Mouse (Mus musculus): Measurements from ENCODE around the gene Wdr91. TPM values are rescaled to one million over a fixed set of nuclear protein-coding genes. Genes with fewer than 3 reads are reported as not detected.

Wdr91 gene
- total and polyA plus RNA-seq, 3 experiments, result 12.7 to 19.9 (median 19.3) TPM

DNA sequence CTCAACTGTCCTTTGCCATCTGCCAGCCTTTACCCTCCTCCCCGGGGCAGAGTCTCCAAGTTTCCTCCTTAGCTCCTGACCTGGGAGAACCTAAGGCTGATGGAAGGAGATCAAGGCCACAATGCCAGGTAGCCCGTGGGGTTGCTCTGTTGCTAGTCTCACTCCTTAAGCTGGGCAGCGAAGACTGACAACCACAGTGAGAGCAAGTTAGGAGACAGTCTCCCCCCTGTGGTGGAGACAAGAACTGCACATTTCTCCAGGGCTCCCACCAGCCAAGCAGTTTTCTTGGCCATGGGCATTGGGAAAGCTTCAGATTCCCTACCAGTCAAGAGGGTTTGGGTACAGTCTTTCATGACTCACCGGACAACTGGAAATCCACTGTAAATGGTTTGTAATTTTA is 16.5 kb upstream of the Wdr91 start:
- no peaks in the 10 kb centered on the region for H3K4me1 ChIP-seq (ENCODE audit: insufficient read depth, low read depth, low read length)
- ATAC-seq (ENCODE audit: extremely low read depth, insufficient number of reproducible peaks, low FRiP score, poor library complexity, severe bottlenecking), result peak; percentile 49; the same call in 1 of the 2 replicates
- H3K4me3 ChIP-seq (ENCODE audit: low read depth, low read length), result no peak overlapping the region
- H3K27me3 ChIP-seq (ENCODE audit: insufficient read depth, low read length), result peaks cover 14% of the 10 kb centered on the region
- TF ChIP-seq POLR2AphosphoS5 (IDR thresholded peaks at IDR 0.05; ENCODE audit: insufficient replicate concordance, low read depth, low read length), result no peak
- peak; percentile 84 for TF ChIP-seq CTCF (IDR thresholded peaks at IDR 0.05; ENCODE audit: low read depth, low read length)
- no peak for TF ChIP-seq TAL1 (conservative IDR thresholded peaks at IDR 0.05; ENCODE audit: low read depth, low read length)
- no peak for TF ChIP-seq GATA2 (IDR thresholded peaks at IDR 0.05; ENCODE audit: borderline replicate concordance, low read depth, low read length)
- TF ChIP-seq GATA1 (IDR thresholded peaks at IDR 0.05; ENCODE audit: borderline replicate concordance, low read length), result no peak
- H3K9me3 ChIP-seq (replicated peaks), result no peaks in the 10 kb centered on the region
- DNase-seq (ENCODE audit: low spot score), result peak; percentile 67
- no peaks in the 10 kb centered on the region for H3K36me3 ChIP-seq (replicated peaks)

DNA sequence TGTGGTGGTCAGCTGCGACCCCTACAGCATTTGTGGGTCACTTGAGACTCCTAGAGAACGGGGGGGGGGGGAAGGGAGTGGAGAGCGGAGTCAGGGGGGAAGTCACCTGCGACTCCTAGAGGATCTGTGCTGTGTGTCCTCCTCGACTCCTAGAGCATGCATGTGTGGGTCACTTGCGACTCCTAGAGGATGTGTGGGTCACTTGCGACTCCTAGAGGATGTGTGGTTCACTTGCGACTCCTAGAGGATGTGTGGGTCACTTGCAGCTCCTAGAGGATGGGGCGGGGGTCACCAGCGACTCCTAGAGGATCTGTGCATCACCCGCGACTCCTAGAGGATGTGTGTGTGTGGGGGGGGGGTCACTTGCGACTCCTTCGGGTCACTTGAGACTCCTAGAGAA is 11.3 kb upstream of the Wdr91 start:
- 0 out of 2 replicates have a peak, but pooled peaks have one; percentile 5 for TF ChIP-seq CTCF (IDR thresholded peaks at IDR 0.05; ENCODE audit: low read depth, low read length)
- TF ChIP-seq GATA1 (IDR thresholded peaks at IDR 0.05; ENCODE audit: borderline replicate concordance, low read length), result no peak
- no peak for TF ChIP-seq POLR2AphosphoS5 (IDR thresholded peaks at IDR 0.05; ENCODE audit: insufficient replicate concordance, low read depth, low read length)
- peak; percentile 57; the same call in 1 of the 2 replicates for ATAC-seq (ENCODE audit: extremely low read depth, insufficient number of reproducible peaks, low FRiP score, poor library complexity, severe bottlenecking)
- Histone ChIP-seq H3K4me1 (ENCODE audit: insufficient read depth, low read depth, low read length) (no peaks in the 10 kb centered on the region), H3K27me3 (ENCODE audit: insufficient read depth, low read length) (peaks cover 27% of the 10 kb centered on the region), H3K9me3 (replicated peaks) (no peaks in the 10 kb centered on the region), H3K36me3 (replicated peaks) (no peaks in the 10 kb centered on the region), H3K4me3 (ENCODE audit: low read depth, low read length) (no peak overlapping the region)
- peak; percentile 10 for DNase-seq (ENCODE audit: low spot score)

DNA sequence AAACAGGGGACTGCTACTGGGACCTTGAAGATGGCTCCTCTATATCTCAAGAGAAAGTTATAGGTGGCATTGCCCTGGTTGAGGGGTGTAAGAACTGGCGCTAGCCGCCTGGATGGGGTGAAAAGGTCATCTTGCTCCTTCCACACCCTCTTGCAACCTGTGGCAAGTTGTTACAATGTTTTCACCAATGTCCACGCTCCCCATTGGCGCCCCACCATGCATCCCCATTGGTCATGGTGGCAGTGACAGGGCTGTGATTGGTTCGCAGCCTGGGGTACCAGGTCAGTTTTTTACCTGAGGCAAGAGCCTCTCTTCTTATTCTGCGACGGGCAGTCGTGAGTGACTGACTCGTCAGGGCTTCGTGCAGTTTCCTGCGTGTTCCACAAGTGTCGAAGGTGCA is 10.0 kb upstream of the Wdr91 start:
- Histone ChIP-seq H3K4me3 (ENCODE audit: low read depth, low read length) (no peak overlapping the region), H3K9me3 (replicated peaks) (no peaks in the 10 kb centered on the region), H3K4me1 (ENCODE audit: insufficient read depth, low read depth, low read length) (no peaks in the 10 kb centered on the region), H3K27me3 (ENCODE audit: insufficient read depth, low read length) (peaks cover 29% of the 10 kb centered on the region), H3K36me3 (replicated peaks) (no peaks in the 10 kb centered on the region)
- TF ChIP-seq GATA2 (IDR thresholded peaks at IDR 0.05; ENCODE audit: borderline replicate concordance, low read depth, low read length) (no peak), TAL1 (conservative IDR thresholded peaks at IDR 0.05; ENCODE audit: low read depth, low read length) (no peak), GATA1 (IDR thresholded peaks at IDR 0.05; ENCODE audit: borderline replicate concordance, low read length) (no peak), CTCF (IDR thresholded peaks at IDR 0.05; ENCODE audit: low read depth, low read length) (no peak), POLR2AphosphoS5 (IDR thresholded peaks at IDR 0.05; ENCODE audit: insufficient replicate concordance, low read depth, low read length) (no peak)
- DNase-seq (ENCODE audit: low spot score) (no peak), ATAC-seq (ENCODE audit: extremely low read depth, insufficient number of reproducible peaks, low FRiP score, poor library complexity, severe bottlenecking) (no peak)

DNA sequence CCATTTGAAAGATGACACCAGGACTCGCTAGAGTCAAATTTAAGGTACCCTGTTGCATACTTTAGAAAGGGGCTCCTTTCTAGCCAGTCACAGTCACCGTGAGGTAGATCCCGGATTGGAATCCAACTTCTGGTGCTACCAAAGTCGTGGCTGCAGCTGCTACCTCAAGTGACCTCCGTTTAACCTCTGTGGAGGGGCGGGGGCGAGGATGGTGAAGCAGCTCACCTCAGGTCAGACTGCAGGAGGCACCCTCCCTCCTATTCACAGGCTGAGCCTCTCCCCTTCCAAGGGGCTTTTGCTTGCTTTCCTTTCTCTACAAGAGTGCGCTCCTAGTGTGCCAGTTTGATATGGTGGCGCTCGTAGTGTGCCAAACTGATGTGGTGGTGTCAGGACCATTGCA is 9.3 kb upstream of the Wdr91 start, which contains the start of gene Stra8:
Gene Stra8 (plus strand): TSS at position 208 of the 400 bp plus-strand sequence.
- DNase-seq (ENCODE audit: low spot score) (no peak), ATAC-seq (ENCODE audit: extremely low read depth, insufficient number of reproducible peaks, low FRiP score, poor library complexity, severe bottlenecking) (no peak)
- H3K9me3 ChIP-seq (replicated peaks), result no peaks in the 10 kb centered on the region
- H3K4me1 ChIP-seq (ENCODE audit: insufficient read depth, low read depth, low read length), result no peaks in the 10 kb centered on the region
- H3K36me3 ChIP-seq (replicated peaks), result no peaks in the 10 kb centered on the region
- H3K27me3 ChIP-seq (ENCODE audit: insufficient read depth, low read length), result peaks cover 25% of the 10 kb centered on the region
- TF ChIP-seq GATA1 (IDR thresholded peaks at IDR 0.05; ENCODE audit: borderline replicate concordance, low read length) (no peak), TAL1 (conservative IDR thresholded peaks at IDR 0.05; ENCODE audit: low read depth, low read length) (no peak), POLR2AphosphoS5 (IDR thresholded peaks at IDR 0.05; ENCODE audit: insufficient replicate concordance, low read depth, low read length) (no peak), GATA2 (IDR thresholded peaks at IDR 0.05; ENCODE audit: borderline replicate concordance, low read depth, low read length) (no peak), CTCF (IDR thresholded peaks at IDR 0.05; ENCODE audit: low read depth, low read length) (no peak)
- H3K4me3 ChIP-seq (ENCODE audit: low read depth, low read length), result no peak within 1 kb of the TSS

DNA sequence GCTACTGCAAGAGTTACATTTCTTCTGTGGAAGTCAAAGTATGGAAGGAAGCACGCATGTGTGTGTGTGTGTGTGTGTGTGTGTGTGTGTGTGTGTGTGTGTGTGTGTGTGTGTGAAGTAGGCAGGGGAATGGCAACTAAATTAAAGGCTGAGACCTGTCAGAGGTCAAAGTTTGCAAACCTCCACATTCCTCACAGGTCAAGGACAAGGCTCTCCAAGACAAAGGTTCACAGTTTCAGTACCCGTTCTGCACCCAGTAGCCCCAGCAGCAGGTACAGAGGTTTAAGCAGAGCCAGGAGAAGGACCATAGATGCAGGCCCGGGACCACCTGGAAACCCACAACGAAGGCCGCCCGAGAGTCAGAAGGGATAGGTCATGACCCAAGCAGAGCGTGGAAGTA is 8.5 kb upstream of the Wdr91 start:
- TF ChIP-seq CTCF (IDR thresholded peaks at IDR 0.05; ENCODE audit: low read depth, low read length) (no peak), GATA2 (IDR thresholded peaks at IDR 0.05; ENCODE audit: borderline replicate concordance, low read depth, low read length) (no peak), TAL1 (conservative IDR thresholded peaks at IDR 0.05; ENCODE audit: low read depth, low read length) (no peak), POLR2AphosphoS5 (IDR thresholded peaks at IDR 0.05; ENCODE audit: insufficient replicate concordance, low read depth, low read length) (no peak), GATA1 (IDR thresholded peaks at IDR 0.05; ENCODE audit: borderline replicate concordance, low read length) (no peak)
- DNase-seq (ENCODE audit: low spot score), result no peak
- Histone ChIP-seq H3K27me3 (ENCODE audit: insufficient read depth, low read length) (peaks cover 23% of the 10 kb centered on the region), H3K4me3 (ENCODE audit: low read depth, low read length) (no peak overlapping the region), H3K4me1 (ENCODE audit: insufficient read depth, low read depth, low read length) (no peaks in the 10 kb centered on the region; the same call in 1 of the 2 replicates), H3K36me3 (replicated peaks) (no peaks in the 10 kb centered on the region), H3K9me3 (replicated peaks) (no peaks in the 10 kb centered on the region)
- ATAC-seq (ENCODE audit: extremely low read depth, insufficient number of reproducible peaks, low FRiP score, poor library complexity, severe bottlenecking), result no peak

DNA sequence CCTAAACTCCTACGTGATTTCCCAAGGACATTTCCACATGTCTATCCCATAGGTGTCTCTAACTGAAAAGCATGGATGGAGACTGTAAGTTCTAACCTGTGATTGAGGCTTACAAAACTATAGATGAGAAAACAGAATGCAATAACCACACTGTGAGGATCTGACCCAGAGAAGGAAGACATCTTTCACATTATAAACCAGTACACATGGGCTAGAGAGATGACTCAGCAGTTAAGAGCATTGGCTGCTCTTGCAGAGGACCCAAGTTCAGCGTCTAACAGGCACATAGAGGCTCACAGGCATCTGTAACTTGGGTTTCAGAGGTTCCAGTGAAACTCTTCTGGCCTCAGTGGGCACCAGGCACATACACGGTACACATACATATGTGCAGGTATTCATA is 3.8 kb upstream of the Wdr91 start:
- TF ChIP-seq TAL1 (conservative IDR thresholded peaks at IDR 0.05; ENCODE audit: low read depth, low read length), result no peak
- no peak for ATAC-seq (ENCODE audit: extremely low read depth, insufficient number of reproducible peaks, low FRiP score, poor library complexity, severe bottlenecking)
- no peaks in the 10 kb centered on the region for H3K9me3 ChIP-seq (replicated peaks)
- no peaks in the 10 kb centered on the region for H3K36me3 ChIP-seq (replicated peaks)
- no peak overlapping the region for H3K4me3 ChIP-seq (ENCODE audit: low read depth, low read length)
- peaks cover 14% of the 10 kb centered on the region for H3K27me3 ChIP-seq (ENCODE audit: insufficient read depth, low read length)
- no peak for DNase-seq (ENCODE audit: low spot score)
- peaks cover 19% of the 10 kb centered on the region for H3K4me1 ChIP-seq (ENCODE audit: insufficient read depth, low read depth, low read length)

Data from G1E (cell line).